Mouse (Mus musculus) ES-Bruce4 (cell line): ENCODE results near the gene Krt10.
A peak's percentile ranks its signal among the peaks of the same experiment; 100 is the strongest.

Experiments used
- CTCF ChIP-seq: IDR thresholded peaks from one replicate; pipeline ENCODE4 v1.8.1; 2011; ENCODE audit warnings: low read depth, low read length
- EP300 ChIP-seq: IDR thresholded peaks from 2 replicates; pipeline ENCODE4 v1.6.1; 2011; ENCODE audit warnings: low read depth, low read length; ENCODE audit not compliant: insufficient read depth

DNA sequence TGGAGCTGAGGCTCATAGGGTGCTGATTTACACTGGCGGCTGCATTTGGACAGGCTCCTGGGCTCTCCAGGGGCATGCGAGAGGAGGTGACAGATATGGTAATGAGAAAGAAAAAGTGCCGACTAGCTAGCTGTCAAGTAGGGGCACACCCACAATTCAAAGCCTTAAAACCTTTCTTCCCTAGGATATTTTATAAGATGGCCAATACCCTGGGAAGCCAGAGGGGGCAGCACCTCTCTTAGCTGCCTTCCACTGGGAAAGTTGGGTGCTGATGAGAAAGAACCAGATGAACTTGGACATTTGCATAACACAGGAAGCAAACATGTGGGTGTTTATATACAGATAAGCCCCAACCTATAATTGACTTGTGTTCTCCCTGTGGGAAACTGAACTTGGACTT is 19.9 kb downstream of the Krt10 start:
- peak; percentile 54 for TF ChIP-seq CTCF
- TF ChIP-seq EP300: no peak
